Mouse (Mus musculus) stomach, embryonic 16.5 days (tissue): Measurements from ENCODE around the gene Prx. TPM values are rescaled to one million over a fixed set of nuclear protein-coding genes. Genes with fewer than 3 reads are reported as not detected.

Experiments
- ATAC-seq: fragments of 200-750 bp; cut with Nextera tagmentation; 2 replicates; pipeline ENCODE4 v1.8.0; 2017; ENCODE audit warnings: moderate number of reproducible peaks, moderate TSS enrichment; ENCODE audit not compliant: insufficient read depth, low FRiP score
- H3K27ac ChIP-seq: fragments of 300-500 bp; sonication (generic); 2 replicates; pipeline ENCODE4 v1.5.1; 2014; ENCODE audit warnings: low read length
- H3K27me3 ChIP-seq: fragments of 300-500 bp; sonication (generic); 2 replicates; pipeline ENCODE4 v1.6.1; 2014; ENCODE audit warnings: low read length, control low read depth, mixed read lengths; ENCODE audit not compliant: control insufficient read depth, insufficient read depth
- H3K36me3 ChIP-seq: fragments of 300-500 bp; sonication (generic); 2 replicates; pipeline ENCODE4 v1.6.1; 2014; ENCODE audit warnings: low read length; ENCODE audit not compliant: control insufficient read depth, insufficient read depth
- H3K4me1 ChIP-seq: fragments of 300-500 bp; sonication (generic); 2 replicates; pipeline ENCODE4 v1.6.1; 2014; ENCODE audit warnings: low read length, control low read depth, mixed read lengths; ENCODE audit not compliant: control insufficient read depth, insufficient read depth
- H3K4me2 ChIP-seq: fragments of 300-500 bp; sonication (generic); 2 replicates; pipeline ENCODE4 v1.6.1; 2014; ENCODE audit warnings: low read depth, low read length, mixed read lengths
- H3K4me3 ChIP-seq: fragments of 300-500 bp; sonication (generic); replicated peaks from 2 replicates; pipeline ENCODE4 v1.5.1; 2014; ENCODE audit warnings: mild to moderate bottlenecking, low read length
- H3K9ac ChIP-seq: fragments of 300-500 bp; sonication (generic); 2 replicates; pipeline ENCODE4 v1.6.1; 2014; ENCODE audit warnings: low read length
- H3K9me3 ChIP-seq: fragments of 300-500 bp; sonication (generic); replicated peaks from 2 replicates; pipeline ENCODE4 v1.6.1; 2016; ENCODE audit warnings: low read length, control low read depth; ENCODE audit not compliant: control insufficient read depth
- WGBS: fragments of 180-500 bp; shearing (Covaris S2); extraction: QIAGEN DNeasy Blood & Tissue Kit; methylation state at CpG from one replicate; pipeline ENCODE4 v1.1.7; 2014; 5-methylcytosine and 5-hydroxymethylcytosine counted together
- polyA plus RNA-seq: library from polyadenylated mRNA; unstranded; fragments of >200 nt; fragmentation: Nextera tagmentation; extraction: Ambion mirVana; gene quantifications from 2 replicates; pipeline ENCODE4 v1.2.1, GENCODE M21; 2015

Prx gene
- 3.7 and 4.0 TPM in 2 replicates for polyA plus RNA-seq

- peak; percentile 24; the same call in 1 of the 2 replicates for ATAC-seq
Measured at GRCm38 (mm10) chr7:27499036-27499435, at the start of gene Prx. Prx (plus strand) TSS chr7:27499324.

DNA sequence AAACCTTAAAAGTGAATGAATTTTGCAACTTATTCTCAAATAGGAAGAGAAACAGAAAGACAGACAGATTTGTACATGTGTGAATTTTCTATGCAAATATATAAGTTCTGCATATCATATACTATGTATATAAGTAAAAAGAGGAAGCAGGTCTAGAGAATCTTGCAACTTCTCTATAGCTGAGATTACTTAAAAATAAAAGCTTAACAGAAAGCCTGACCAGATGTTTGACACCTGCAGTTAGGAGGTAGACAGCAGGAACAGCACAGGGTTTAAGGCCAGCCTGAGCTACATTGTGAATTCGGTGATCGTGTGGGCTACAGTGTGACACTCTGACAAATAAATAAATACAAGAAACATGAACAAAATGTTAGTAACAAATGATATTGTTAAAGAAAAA is 47.8 kb upstream of the Prx start:
- 88% methylated on average over 2 of the region's 2 CpGs for WGBS
- Histone ChIP-seq H3K9me3 (no peaks in the 10 kb centered on the region), H3K4me1 (peaks cover 14% of the 10 kb centered on the region), H3K27ac (no peak overlapping the region), H3K27me3 (peaks cover 9% of the 10 kb centered on the region), H3K4me3 (no peak overlapping the region), H3K36me3 (no peaks in the 10 kb centered on the region), H3K4me2 (no peak overlapping the region), H3K9ac (no peak overlapping the region)
- no peak for ATAC-seq

More at GRCm38 (mm10) chr7:27499036-27499435, at the start of gene Prx:
- H3K9me3 ChIP-seq = no peaks in the 10 kb centered on the region
- no peak within 1 kb of the TSS; the same call in 1 of the 2 replicates for H3K27ac ChIP-seq
- no peaks in the 10 kb centered on the region for H3K27me3 ChIP-seq
- H3K4me2 ChIP-seq = no peak within 1 kb of the TSS
- no peaks in the 10 kb centered on the region for H3K36me3 ChIP-seq
- H3K4me1 ChIP-seq = no peaks in the 10 kb centered on the region
- 32% methylated on average over 3 of the region's 3 CpGs for WGBS
- no peak within 1 kb of the TSS for H3K9ac ChIP-seq
- no peak within 1 kb of the TSS for H3K4me3 ChIP-seq

GRCm38 (mm10) chr7:27452206-27452770 is 46.8 kb upstream of the Prx start:
- H3K9me3 ChIP-seq = no peaks in the 10 kb centered on the region
- no peak overlapping the region for H3K9ac ChIP-seq
- no peak overlapping the region for H3K4me3 ChIP-seq
- ATAC-seq = no peak
- H3K4me2 ChIP-seq = no peak overlapping the region
- WGBS = 55% methylated on average over 13 of the region's 13 CpGs
- H3K27ac ChIP-seq = no peak overlapping the region
- H3K4me1 ChIP-seq = peaks cover 11% of the 10 kb centered on the region; the same call in 1 of the 2 replicates
- no peaks in the 10 kb centered on the region; the same call in 1 of the 2 replicates for H3K27me3 ChIP-seq
- H3K36me3 ChIP-seq = no peaks in the 10 kb centered on the region

DNA sequence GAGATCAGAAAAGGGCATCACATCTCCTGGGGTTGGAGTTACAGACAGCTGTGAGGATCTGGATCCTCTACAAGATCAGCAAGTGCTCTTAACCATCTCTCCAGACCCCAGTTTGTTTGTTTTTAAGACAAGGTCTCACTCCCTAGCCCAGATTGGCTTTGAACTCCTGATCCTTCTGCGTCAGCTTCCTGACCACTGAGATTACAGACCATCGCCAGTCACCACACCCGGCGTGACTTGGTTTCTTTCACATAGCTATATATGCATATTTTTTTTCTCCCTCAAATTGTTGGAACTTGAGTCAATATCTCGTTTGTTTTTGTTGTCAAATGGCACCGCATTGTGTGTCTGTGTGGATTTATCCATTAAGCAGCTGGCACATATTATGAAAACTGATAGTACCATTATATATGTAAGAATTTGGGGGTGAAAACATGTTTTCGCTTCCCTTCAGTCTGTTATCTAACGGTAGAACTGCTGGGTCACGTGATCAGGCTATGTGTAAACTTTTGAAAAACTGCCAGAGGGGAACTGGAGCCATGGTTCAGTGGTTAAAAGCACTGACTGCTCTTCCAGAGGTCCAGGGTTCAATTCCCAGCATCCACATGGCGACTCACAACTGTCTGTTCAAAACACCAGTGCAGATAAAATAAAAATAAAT is 44.5 kb upstream of the Prx start:
- Histone ChIP-seq H3K9ac (no peak overlapping the region), H3K4me2 (no peak overlapping the region), H3K4me3 (no peak overlapping the region), H3K27ac (no peak overlapping the region), H3K36me3 (no peaks in the 10 kb centered on the region), H3K4me1 (no peaks in the 10 kb centered on the region), H3K27me3 (no peaks in the 10 kb centered on the region), H3K9me3 (no peaks in the 10 kb centered on the region)
- 70% methylated on average over 10 of the region's 10 CpGs for whole genome bisulfite sequencing
- no peak for ATAC-seq

DNA sequence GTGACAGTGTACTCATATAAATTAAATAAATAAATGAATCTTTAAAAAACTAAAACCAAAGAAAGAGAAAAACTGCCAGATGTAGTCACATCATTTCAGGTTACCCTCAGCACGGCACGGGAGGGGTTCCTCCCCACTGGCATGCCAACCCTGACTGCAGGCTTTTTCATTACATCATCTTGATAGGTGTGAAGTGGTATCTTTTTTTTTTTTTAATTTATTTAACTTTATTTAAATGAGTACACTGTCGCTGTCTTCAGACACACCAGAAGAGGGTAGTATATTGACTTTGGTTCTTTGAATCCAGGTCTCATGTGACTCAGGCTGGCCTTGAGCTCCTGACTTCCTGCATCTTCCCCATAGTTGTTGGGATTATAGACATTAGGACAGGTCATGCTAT is 43.9 kb upstream of the Prx start:
- no peak overlapping the region for H3K9ac ChIP-seq
- no peak for ATAC-seq
- 86% methylated on average over 3 of the region's 3 CpGs for WGBS

GRCm38 (mm10) chr7:27458614-27459013 is 40.5 kb upstream of the Prx start:
- no peak for ATAC-seq
- H3K4me1 ChIP-seq = no peaks in the 10 kb centered on the region
- H3K9me3 ChIP-seq = no peaks in the 10 kb centered on the region
- 84% methylated on average over 4 of the region's 4 CpGs for WGBS
- H3K4me3 ChIP-seq = no peak overlapping the region
- no peaks in the 10 kb centered on the region for H3K27me3 ChIP-seq
- 0 out of 2 replicates have a peak, but pooled peaks cover 1% of the 10 kb centered on the region for H3K36me3 ChIP-seq
- no peak overlapping the region for H3K9ac ChIP-seq
- H3K4me2 ChIP-seq = no peak overlapping the region
- no peak overlapping the region for H3K27ac ChIP-seq

More for the DNA sequence above, 43.9 kb upstream of the Prx start:
- Histone ChIP-seq H3K9me3 (no peaks in the 10 kb centered on the region), H3K4me3 (no peak overlapping the region), H3K27ac (no peak overlapping the region), H3K36me3 (no peaks in the 10 kb centered on the region), H3K4me2 (no peak overlapping the region), H3K4me1 (no peaks in the 10 kb centered on the region), H3K27me3 (no peaks in the 10 kb centered on the region)

GRCm38 (mm10) chr7:27459640-27460039 is 39.5 kb upstream of the Prx start:
- no peaks in the 10 kb centered on the region for H3K27me3 ChIP-seq
- no peak for ATAC-seq
- no peak overlapping the region for H3K4me3 ChIP-seq
- H3K4me1 ChIP-seq = no peaks in the 10 kb centered on the region
- no peak overlapping the region for H3K27ac ChIP-seq
- H3K9ac ChIP-seq = no peak overlapping the region
- H3K36me3 ChIP-seq = 0 out of 2 replicates have a peak, but pooled peaks cover 2% of the 10 kb centered on the region
- no peak overlapping the region for H3K4me2 ChIP-seq
- WGBS = 88% methylated on average over 5 of the region's 5 CpGs
- H3K9me3 ChIP-seq = no peaks in the 10 kb centered on the region

DNA sequence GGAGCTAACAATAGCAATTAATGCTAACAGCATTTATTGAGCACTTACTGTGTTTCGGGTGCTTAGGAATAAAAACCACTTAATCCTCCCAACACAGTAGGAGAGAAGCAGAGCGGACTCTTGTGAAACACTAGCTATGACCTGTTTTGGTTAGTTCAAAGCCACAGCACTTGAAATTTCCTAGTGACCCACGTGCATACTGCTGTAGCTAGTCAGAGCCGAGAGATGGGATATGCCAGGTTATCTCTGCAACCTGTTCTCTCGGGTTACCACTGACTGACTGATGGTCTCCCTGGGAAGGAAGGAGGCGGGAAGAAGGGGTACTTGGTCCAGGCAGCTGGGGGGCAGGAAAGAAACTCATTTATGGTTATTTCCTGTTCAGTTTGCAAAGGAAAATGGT is 38.6 kb upstream of the Prx start:
- Histone ChIP-seq H3K27ac (no peak overlapping the region), H3K27me3 (no peaks in the 10 kb centered on the region), H3K4me3 (no peak overlapping the region), H3K9ac (no peak overlapping the region), H3K4me2 (no peak overlapping the region), H3K36me3 (0 out of 2 replicates have a peak, but pooled peaks cover 2% of the 10 kb centered on the region), H3K9me3 (no peaks in the 10 kb centered on the region), H3K4me1 (no peaks in the 10 kb centered on the region)
- ATAC-seq = no peak
- 76% methylated on average over 6 of the region's 6 CpGs for WGBS

DNA sequence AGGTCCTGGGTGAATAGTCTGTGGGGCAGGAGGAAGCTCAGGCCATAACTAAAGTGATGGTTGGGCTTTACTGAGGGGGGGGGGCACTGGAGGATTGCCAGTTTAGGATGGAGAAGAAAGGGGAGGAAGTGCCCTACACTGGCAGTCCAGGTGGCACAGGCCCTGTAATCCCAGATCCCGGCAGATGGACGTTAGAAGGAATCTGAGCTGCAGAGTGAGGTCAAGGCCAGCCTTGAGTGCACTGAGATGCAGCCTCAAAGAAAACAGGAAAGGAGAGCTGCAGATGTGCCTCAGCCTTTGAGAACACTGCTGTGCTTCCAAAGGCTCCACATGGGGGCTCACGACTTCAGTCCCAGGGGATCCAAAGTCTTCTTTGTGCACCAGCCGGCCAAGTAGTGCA is 31.5 kb upstream of the Prx start:
- WGBS = 29% methylated on average over 4 of the region's 4 CpGs
- 0 out of 2 replicates have a peak, but pooled peaks cover 2% of the 10 kb centered on the region for H3K36me3 ChIP-seq
- H3K9me3 ChIP-seq = no peaks in the 10 kb centered on the region
- no peak overlapping the region for H3K27ac ChIP-seq
- H3K27me3 ChIP-seq = no peaks in the 10 kb centered on the region
- H3K4me1 ChIP-seq = no peaks in the 10 kb centered on the region
- no peak overlapping the region for H3K4me3 ChIP-seq
- ATAC-seq = 0 out of 2 replicates have a peak, but pooled peaks have one; percentile 15
- no peak overlapping the region for H3K4me2 ChIP-seq
- no peak overlapping the region for H3K9ac ChIP-seq
